Comparison of ENCODE assay signal across 8 mouse cellular contexts in the genomic region with DNA sequence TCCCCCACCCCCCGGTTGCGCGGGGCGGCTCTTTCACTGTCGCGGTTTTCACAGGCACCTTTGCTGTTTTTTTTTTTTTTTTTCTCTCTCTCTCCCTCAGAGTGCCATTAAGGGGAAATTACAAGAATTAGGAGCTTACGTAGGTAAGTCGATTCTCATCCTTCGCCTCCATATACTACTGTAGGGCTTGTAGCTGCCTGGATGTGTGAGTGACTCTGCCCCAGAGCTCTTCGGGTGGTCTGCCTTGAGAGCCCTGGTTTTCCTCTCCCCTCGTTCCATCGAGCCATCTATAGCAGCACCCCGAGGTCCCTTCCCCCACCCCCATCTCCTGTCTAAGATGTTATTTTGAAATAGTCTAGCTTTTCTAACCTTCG. TPM values are rescaled to one million over a fixed set of nuclear protein-coding genes. Genes with fewer than 3 reads are reported as not detected.
DNase-seq lines count a peak whose midpoint lies in the region; ATAC-seq and TF ChIP-seq lines count a peak whose summit lies in the region.

No protein-coding gene starts in this region.

- peak; percentile 40 for ATAC-seq in kidney, embryonic 16.5 days (ENCODE audit: low FRiP score, low TSS enrichment)
- peak; percentile 27 for ATAC-seq in Patski
- peak; percentile 12; the same call in 1 of the 2 replicates for ATAC-seq in erythroblast, adult 5-6 weeks (replicated peaks; ENCODE audit: low FRiP score, poor library complexity, severe bottlenecking)
- peak; percentile 37; the same call in 1 of the 2 replicates for ATAC-seq in limb, embryonic 11.5 days (ENCODE audit: insufficient number of reproducible peaks, low FRiP score, low TSS enrichment, low read depth)
- peak; percentile 49; the same call in 1 of the 2 replicates for ATAC-seq in neural tube, embryonic 14.5 days (ENCODE audit: low read depth)

- peaks cover 11% of the 10 kb centered on the region; the same call in 1 of the 2 replicates for H3K4me1 ChIP-seq in kidney, embryonic 16.5 days (ENCODE audit: insufficient read depth, low read length)
- no peaks in the 10 kb centered on the region for H3K4me1 ChIP-seq in limb, embryonic 11.5 days (ENCODE audit: control insufficient read depth, insufficient read depth, low read length)
- H3K4me1 ChIP-seq in neural tube, embryonic 14.5 days (ENCODE audit: control insufficient read depth, insufficient read depth, low read length): peaks cover 24% of the 10 kb centered on the region

- no peaks in the 10 kb centered on the region for H3K36me3 ChIP-seq in kidney, embryonic 16.5 days (ENCODE audit: insufficient read depth, low read length)
- no peaks in the 10 kb centered on the region for H3K36me3 ChIP-seq in limb, embryonic 11.5 days (ENCODE audit: control insufficient read depth, insufficient read depth, low read length)
- no peaks in the 10 kb centered on the region for H3K36me3 ChIP-seq in neural tube, embryonic 14.5 days (ENCODE audit: control insufficient read depth, insufficient read depth, low read length)

- no peak for DNase-seq in kidney, adult 11 months
- DNase-seq in Patski (ENCODE audit: low read depth, low spot score): no peak
- DNase-seq in limb, embryonic 11.5 days (ENCODE audit: low spot score): peak; percentile 30
- DNase-seq in ovary, postnatal 10 days (ENCODE audit: low spot score): no peak
- DNase-seq in left cerebral cortex, adult 9 months (ENCODE audit: low spot score in 2 of 2): no peak

- peak overlapping the region; percentile 78 for H3K4me2 ChIP-seq in kidney, embryonic 16.5 days (replicated peaks; ENCODE audit: low read depth, low read length)
- peak overlapping the region; percentile 55 for H3K4me2 ChIP-seq in limb, embryonic 11.5 days (ENCODE audit: low read depth, severe bottlenecking)
- peak overlapping the region; percentile 81 for H3K4me2 ChIP-seq in neural tube, embryonic 14.5 days (ENCODE audit: low read depth, low read length)

- CTCF ChIA-PET in Patski (lab: Charles Lee): interaction anchor here (0.8 to 3.7 kb wide), 6 partner anchors 11 to 72 kb away, joined by 3 to 38 read pairs (median 4); a partner anchor contains a TSS

- H3K9ac ChIP-seq in kidney, embryonic 16.5 days (replicated peaks; ENCODE audit: low read length): peak overlapping the region; percentile 79
- H3K9ac ChIP-seq in limb, embryonic 11.5 days (ENCODE audit: low read length): peak overlapping the region; percentile 93
- peak overlapping the region; percentile 95 for H3K9ac ChIP-seq in neural tube, embryonic 14.5 days (replicated peaks; ENCODE audit: low read depth, low read length)

- WGBS in kidney, embryonic 16.5 days: under 1% methylated on average over 13 of the region's 14 CpGs
- 2% methylated on average over 14 of the region's 14 CpGs for WGBS in limb, embryonic 11.5 days
- WGBS in neural tube, embryonic 14.5 days: 2% methylated on average over 11 of the region's 14 CpGs

- POLR2A ChIA-PET in Patski (lab: Charles Lee): interaction anchor here (0.5 to 1.2 kb wide), 5 partner anchors 9 to 380 kb away, joined by 3 to 6 read pairs (median 5); a partner anchor contains a TSS

- peak overlapping the region; percentile 59 for H3K4me3 ChIP-seq in kidney, embryonic 16.5 days (ENCODE audit: low read length)
- peak overlapping the region; percentile 83 for H3K4me3 ChIP-seq in limb, embryonic 11.5 days (ENCODE audit: low read depth, low read length)
- peak overlapping the region; percentile 95 for H3K4me3 ChIP-seq in neural tube, embryonic 14.5 days (ENCODE audit: low read depth, low read length)

- in situ Hi-C loops in Patski (cut with MboI; ENCODE audit: low pct_unique_long_range_greater_than_20kb): no loop called here

- H3K27ac ChIP-seq in kidney, embryonic 16.5 days (ENCODE audit: low read length): peak overlapping the region; percentile 82
- peak overlapping the region; percentile 79 for H3K27ac ChIP-seq in limb, embryonic 11.5 days (replicated peaks; ENCODE audit: low read depth, low read length)
- H3K27ac ChIP-seq in neural tube, embryonic 14.5 days (ENCODE audit: low read depth, low read length): peak overlapping the region; percentile 93

- no peaks in the 10 kb centered on the region for H3K27me3 ChIP-seq in kidney, embryonic 16.5 days (ENCODE audit: insufficient read depth, low read length)
- no peaks in the 10 kb centered on the region for H3K27me3 ChIP-seq in Patski
- no peaks in the 10 kb centered on the region for H3K27me3 ChIP-seq in limb, embryonic 11.5 days (ENCODE audit: control insufficient read depth, insufficient read depth, low read length)
- H3K27me3 ChIP-seq in neural tube, embryonic 14.5 days (ENCODE audit: control insufficient read depth, insufficient read depth, low read length): no peaks in the 10 kb centered on the region

- TF ChIP-seq CTCF in Patski (IDR thresholded peaks at IDR 0.05): no peak

- H3K9me3 ChIP-seq in kidney, embryonic 16.5 days (ENCODE audit: low read length): no peaks in the 10 kb centered on the region
- H3K9me3 ChIP-seq in limb, embryonic 11.5 days (ENCODE audit: control insufficient read depth, low read length): no peaks in the 10 kb centered on the region
- H3K9me3 ChIP-seq in neural tube, embryonic 14.5 days (ENCODE audit: control insufficient read depth, low read length): no peaks in the 10 kb centered on the region

RNA-seq across cellular contexts. Expression of a gene that starts 0.6 kb away (rescaled TPM):
- polyA plus RNA-seq in kidney, embryonic 16.5 days (2015; fragmentation: Nextera tagmentation; extraction: Ambion mirVana): 116 and 119 TPM in 2 replicates
- 127 TPM for polyA plus RNA-seq in Patski (2021)
- total RNA-seq in erythroblast, adult 5-6 weeks (2015; ENCODE audit: low replicate concordance): 50.4 and 53.4 TPM in 2 replicates
- 38.3 and 39.4 TPM in 2 replicates for total RNA-seq in erythroblast, adult 5-6 weeks (2017; ENCODE audit: low replicate concordance)
- 158 and 170 TPM in 2 replicates for polyA plus RNA-seq in limb, embryonic 11.5 days (2014; fragmentation: Nextera tagmentation; extraction: Ambion mirVana)
- polyA plus RNA-seq in neural tube, embryonic 14.5 days (2014; fragmentation: Nextera tagmentation; extraction: Ambion mirVana): 126 and 137 TPM in 2 replicates

RNA-seq across cellular contexts. Expression of a gene that starts 10.2 kb away (rescaled TPM):
- 7.0 and 8.2 TPM in 2 replicates for polyA plus RNA-seq in kidney, embryonic 16.5 days (2015; fragmentation: Nextera tagmentation; extraction: Ambion mirVana)
- polyA plus RNA-seq in Patski (2021): 28.2 TPM
- total RNA-seq in erythroblast, adult 5-6 weeks (2015; ENCODE audit: low replicate concordance): 0.21 and 0.58 TPM in 2 replicates
- 0.70 and 2.2 TPM in 2 replicates for total RNA-seq in erythroblast, adult 5-6 weeks (2017; ENCODE audit: low replicate concordance)
- 6.2 and 6.5 TPM in 2 replicates for polyA plus RNA-seq in limb, embryonic 11.5 days (2014; fragmentation: Nextera tagmentation; extraction: Ambion mirVana)
- 4.2 and 4.7 TPM in 2 replicates for polyA plus RNA-seq in neural tube, embryonic 14.5 days (2014; fragmentation: Nextera tagmentation; extraction: Ambion mirVana)
